Mouse (Mus musculus): ENCODE results near the gene Npcd.

Npcd gene

GRCm38 (mm10) chr15:79766586-79767071, 67.4 kb downstream of the Npcd start:
- DNase-seq (ENCODE audit: low read depth, low spot score): no peak

- no peak for DNase-seq (ENCODE audit: low read depth, low spot score)
Observed at GRCm38 (mm10) chr15:79766168-79766567, 67.9 kb downstream of the Npcd start.

DNA sequence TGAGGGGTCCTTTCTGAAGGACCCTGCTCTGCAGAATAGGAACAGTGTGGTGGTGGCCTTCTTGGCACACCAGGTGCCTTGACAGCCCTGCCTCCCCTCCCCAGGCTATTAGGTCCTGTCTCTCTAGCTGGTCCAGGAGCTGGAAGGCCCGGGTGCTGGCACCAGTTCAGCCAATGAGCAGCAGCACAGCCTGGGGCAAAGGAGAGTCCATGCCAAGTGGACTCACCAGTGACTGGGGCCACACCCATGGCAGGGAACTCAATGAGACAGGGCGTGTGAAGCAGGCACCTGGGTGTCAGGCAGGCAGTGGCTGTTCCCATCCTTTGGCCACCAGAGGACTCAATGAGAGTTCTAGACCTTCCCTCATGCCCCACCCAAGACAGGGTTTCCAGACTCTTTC, 68.7 kb downstream of the Npcd start:
- no peak for DNase-seq (ENCODE audit: low read depth, low spot score)

DNA sequence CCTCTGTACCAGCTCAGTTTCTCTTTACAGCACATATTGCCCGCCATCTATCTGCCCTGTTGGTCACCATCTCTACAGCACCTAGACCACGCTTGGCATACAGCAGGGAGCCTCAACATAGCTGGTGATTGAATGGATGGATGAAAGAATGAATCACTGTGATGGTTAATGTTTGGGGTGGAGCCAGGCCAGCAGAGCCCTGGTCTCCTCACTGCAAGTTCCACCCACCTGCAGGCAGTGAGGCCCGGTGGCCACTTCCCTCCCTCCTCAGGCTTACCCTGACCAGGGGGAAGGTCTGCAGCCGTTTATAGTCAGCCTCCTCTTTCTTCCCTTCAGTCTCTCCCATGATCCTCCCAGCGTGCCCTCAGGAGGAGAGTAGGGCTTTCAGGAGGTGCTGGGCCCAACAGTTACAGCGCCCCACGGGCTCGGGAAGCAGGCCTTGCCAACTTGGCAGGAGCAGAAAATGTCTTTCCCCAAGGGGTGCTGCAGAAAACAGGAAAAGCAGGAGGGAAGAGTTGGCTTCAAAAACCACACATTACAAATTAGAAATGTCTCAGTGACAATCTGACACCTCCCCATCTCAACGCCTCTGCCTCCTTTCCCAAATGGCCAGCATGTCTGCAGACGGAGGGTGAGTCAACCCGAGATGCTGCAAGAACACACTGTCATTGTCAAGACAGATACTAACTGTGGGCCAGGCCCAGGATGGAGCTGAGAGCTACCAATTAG, 69.3 kb downstream of the Npcd start:
- no peak for DNase-seq (ENCODE audit: low read depth, low spot score)

DNA sequence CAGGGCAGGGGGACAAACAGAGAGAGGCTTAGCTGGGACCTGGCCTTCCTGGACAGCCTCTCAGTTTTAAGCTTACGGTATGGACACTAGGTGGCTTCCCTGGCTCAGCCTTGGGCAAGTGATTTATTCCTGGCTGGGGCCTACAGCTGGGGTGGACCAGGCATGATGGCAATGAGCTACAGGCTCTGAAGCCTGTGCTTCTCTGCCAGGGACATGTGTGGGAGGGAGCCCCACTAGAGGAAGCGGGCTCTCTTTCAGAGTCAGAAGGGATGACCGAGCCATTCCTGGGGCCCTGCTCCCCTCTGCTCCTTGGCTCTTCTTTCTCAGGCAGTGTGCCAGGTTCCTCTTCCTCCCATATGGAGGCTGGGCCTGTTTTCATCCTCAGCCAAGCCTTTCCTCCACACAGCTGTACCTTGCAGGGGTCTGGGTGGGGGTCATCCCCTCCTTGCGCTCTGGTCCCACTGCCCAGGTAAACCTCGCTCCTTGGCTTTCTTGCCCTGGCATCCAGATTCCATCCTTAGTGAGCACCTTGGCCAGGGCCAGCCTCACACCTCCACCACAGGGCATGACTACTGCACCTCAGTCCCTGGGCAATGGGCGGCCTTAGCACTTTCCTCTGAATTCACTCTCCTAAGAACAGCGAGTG, 70.3 kb downstream of the Npcd start:
- no peak for DNase-seq (ENCODE audit: low read depth, low spot score)

DNA sequence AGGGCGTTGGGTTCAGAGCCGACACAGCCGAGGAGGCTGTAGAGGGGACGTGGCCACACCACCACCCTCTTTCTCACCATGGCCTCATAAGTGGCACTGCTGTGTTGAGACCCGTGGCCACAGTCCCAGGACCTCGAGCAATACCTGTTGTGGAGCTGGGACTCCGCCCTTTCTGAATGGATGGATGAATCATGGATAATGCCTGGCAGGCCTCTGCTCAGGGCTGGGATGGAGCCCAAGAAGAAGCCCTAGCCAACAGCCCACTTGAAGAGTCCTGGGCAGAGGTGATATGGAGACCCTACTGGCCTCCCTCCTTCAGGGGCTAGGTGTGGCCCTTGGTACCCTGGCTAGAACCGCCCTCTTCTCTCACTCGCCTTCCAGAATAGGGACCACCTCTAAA, 71.0 kb downstream of the Npcd start:
- no peak for DNase-seq (ENCODE audit: low read depth, low spot score)

DNA sequence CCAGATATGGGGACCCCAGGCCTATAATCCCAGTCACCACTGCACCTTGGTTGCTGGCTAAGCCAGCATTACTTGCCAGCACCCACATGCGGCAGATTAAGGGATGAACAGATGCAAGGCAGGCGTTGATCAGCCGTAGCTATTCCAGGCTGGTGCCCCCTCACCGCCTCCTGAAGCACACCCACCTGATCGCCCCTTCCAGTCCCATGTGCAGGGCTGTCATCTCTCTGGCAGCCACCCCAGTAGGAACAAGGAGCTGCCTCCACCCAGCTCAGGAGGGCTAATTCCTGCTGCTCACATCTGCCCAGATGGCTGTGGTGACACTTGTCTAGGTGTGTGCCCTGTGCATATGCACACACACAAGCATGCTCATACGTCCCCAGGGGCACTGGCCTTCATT, 73.1 kb downstream of the Npcd start:
- DNase-seq (ENCODE audit: low read depth, low spot score): no peak

DNA sequence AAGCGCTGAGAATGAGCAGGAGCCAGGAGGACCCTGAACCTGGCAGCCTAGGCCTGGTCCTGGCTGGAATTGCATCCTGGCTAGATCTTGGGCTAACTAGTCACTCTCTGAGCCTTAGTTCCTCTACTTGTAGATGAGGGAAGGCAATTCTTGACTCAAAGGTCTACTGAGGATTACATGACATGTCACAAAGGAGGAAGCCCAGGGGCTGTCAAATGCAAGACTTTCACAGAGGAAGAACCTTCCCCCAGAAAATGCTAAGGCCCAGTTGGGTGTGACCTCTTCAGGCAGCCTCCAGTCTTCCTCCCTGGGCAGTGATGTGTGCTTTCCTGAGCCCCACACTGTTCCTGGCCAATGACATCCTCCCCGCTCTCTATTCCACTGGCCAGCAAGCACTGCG, 76.9 kb downstream of the Npcd start:
- DNase-seq (ENCODE audit: low read depth, low spot score): no peak

DNA sequence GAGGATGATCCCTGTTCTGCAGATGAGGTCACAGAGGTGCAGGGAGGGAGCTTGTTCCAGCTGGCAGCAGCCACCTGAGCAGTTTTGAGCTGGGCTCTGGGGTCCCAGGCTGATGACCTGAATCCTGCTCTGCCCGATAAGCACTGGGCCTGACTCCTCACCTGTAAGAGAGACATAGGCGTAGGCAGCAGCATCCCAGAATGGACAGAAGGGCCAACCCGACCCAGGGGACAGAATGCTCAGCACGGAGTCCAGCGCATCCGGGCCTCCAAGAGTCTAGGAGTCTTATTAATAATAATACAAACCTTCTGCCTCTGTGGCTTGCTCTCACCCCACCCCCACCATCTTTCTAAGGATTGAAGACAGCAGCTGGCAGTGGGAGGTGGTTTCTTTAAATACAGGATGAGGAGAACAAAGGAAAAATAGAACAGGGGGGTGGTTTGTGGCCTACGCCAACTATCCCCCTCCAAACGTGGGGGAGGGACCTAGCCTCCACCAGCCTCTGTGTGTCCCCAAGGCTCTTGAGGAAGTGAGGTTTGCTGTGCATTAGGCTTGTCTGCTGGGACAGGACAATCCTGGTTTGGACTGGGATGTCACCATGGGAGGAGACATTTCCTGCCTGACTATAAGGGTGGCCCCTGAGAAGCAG, 77.9 kb downstream of the Npcd start:
- no peak for DNase-seq (ENCODE audit: low read depth, low spot score)

GRCm38 (mm10) chr15:79755176-79755575, 78.9 kb downstream of the Npcd start:
- no peak for DNase-seq (ENCODE audit: low read depth, low spot score)

GRCm38 (mm10) chr15:79753873-79754272, 80.2 kb downstream of the Npcd start:
- DNase-seq (ENCODE audit: low read depth, low spot score): no peak

- no peak for DNase-seq (ENCODE audit: low read depth, low spot score)
Observed at GRCm38 (mm10) chr15:79753420-79753752, 80.7 kb downstream of the Npcd start.

- DNase-seq (ENCODE audit: low read depth, low spot score): no peak
Observed at GRCm38 (mm10) chr15:79752742-79753419, 81.2 kb downstream of the Npcd start.

DNA sequence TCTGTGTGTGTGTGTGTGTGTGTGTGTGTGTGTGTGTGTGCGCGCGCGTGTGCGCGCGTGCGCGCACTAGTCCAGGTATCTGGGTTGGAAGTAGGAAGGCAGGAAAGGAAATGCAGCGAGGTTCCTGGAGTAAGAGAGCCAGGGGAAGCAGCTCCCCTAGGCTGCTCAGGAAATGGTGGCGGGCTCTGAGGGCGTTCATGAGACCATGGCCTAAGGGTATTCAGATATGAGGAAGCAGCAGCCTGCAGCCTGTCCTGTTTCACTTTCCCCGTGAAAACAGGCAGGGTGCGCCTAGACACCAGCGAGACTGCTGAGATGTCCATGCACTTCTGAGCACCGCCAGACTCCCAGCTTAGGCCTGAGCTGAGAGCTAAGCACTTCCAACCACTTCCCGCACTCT, 82.3 kb downstream of the Npcd start:
- DNase-seq (ENCODE audit: low read depth, low spot score): no peak

GRCm38 (mm10) chr15:79750266-79750665, 83.8 kb downstream of the Npcd start:
- no peak for DNase-seq (ENCODE audit: low read depth, low spot score)

GRCm38 (mm10) chr15:79749162-79749561, 84.9 kb downstream of the Npcd start:
- no peak for DNase-seq (ENCODE audit: low read depth, low spot score)

GRCm38 (mm10) chr15:79747998-79748397, 86.0 kb downstream of the Npcd start:
- DNase-seq (ENCODE audit: low read depth, low spot score): peak; percentile 16

- no peak for DNase-seq (ENCODE audit: low read depth, low spot score)
Observed at GRCm38 (mm10) chr15:79745883-79746282, 88.2 kb downstream of the Npcd start.

GRCm38 (mm10) chr15:79745312-79745711, 88.7 kb downstream of the Npcd start:
- DNase-seq (ENCODE audit: low read depth, low spot score): no peak

DNA sequence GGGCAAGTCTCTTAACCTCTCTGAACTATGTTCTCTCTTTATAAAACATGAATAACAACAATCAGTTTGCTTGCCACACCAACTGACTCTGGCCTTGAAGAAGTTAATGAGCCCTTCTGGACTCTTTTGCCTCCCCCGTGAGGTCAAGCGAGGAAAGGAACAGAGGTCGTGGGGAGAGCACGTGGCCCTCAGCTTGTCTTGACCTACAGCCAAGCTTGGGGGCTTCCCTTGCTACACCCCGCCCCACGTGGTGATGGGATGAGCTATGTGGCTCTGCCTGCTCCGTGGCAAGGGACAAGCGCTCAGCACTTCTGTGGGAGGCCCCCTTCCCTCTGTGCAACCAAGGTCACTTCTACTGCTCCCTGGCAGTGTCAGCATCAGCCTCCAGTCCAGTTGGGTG, 89.3 kb downstream of the Npcd start:
- no peak for DNase-seq (ENCODE audit: low read depth, low spot score)

- DNase-seq (ENCODE audit: low read depth, low spot score): no peak
Observed at GRCm38 (mm10) chr15:79744001-79744400, 90.0 kb downstream of the Npcd start.

- DNase-seq (ENCODE audit: low read depth, low spot score): no peak
Observed at GRCm38 (mm10) chr15:79742706-79743023, 91.4 kb downstream of the Npcd start.

All from retina, adult 2 months (tissue).